Mouse (Mus musculus) megakaryocyte, embryonic 14.5 days (primary cell): Measurements from ENCODE around the gene Ppp1r15a.

ENCODE experiments used
- FLI1 ChIP-seq: IDR thresholded peaks from 2 replicates; pipeline ENCODE4 v1.6.1; 2012; ENCODE audit warnings: low read length, inconsistent platforms, mixed read lengths
- GATA1 ChIP-seq: IDR thresholded peaks from 3 replicates; pipeline ENCODE4 v1.6.1; 2012; ENCODE audit warnings: mixed read lengths, low read length, inconsistent platforms, borderline replicate concordance

DNA sequence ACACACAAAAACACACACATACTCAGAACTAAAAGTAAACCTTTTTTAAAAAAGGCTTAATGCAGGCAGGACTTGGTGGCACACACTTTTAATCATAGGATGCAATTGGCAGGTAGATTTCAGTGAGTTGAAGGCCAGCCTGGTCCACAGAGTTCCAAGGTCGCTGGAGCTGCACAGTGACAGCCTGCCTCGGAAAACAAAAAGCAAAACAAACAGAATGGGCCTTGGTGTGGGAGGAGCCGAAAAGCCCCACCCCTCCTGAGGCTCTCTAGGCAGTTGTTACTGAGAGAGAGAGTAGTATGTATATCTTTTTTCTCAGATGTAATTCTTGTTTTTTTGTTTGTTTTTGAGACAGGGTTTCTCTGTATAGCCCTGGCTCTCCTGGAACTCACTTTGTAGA is 34.8 kb downstream of the Ppp1r15a start:
- TF ChIP-seq GATA1 (no peak), FLI1 (no peak)
